Mouse (Mus musculus) left cerebral cortex, adult 8-10 months (tissue): ENCODE measurements around the gene Best1. TPM values are rescaled to one million over a fixed set of nuclear protein-coding genes. Genes with fewer than 3 reads are reported as not detected.
A peak's percentile ranks its signal among the peaks of the same experiment; 100 is the strongest.

Experiments
- DNase-seq, 2 experiments: peaks; one replicate each; pipeline ENCODE4 v3.0.0; 2022; ENCODE audit warnings: low spot score in 2 of 2
- total RNA-seq, 4 experiments: library from RNA; stranded (reverse); gene quantifications; 2 replicates each; pipeline ENCODE4 v1.2.4; 2022

The Best1 gene
- total RNA-seq = 1 to 10 TPM; 1.1 to 2.3 (median 1.2) TPM

DNA sequence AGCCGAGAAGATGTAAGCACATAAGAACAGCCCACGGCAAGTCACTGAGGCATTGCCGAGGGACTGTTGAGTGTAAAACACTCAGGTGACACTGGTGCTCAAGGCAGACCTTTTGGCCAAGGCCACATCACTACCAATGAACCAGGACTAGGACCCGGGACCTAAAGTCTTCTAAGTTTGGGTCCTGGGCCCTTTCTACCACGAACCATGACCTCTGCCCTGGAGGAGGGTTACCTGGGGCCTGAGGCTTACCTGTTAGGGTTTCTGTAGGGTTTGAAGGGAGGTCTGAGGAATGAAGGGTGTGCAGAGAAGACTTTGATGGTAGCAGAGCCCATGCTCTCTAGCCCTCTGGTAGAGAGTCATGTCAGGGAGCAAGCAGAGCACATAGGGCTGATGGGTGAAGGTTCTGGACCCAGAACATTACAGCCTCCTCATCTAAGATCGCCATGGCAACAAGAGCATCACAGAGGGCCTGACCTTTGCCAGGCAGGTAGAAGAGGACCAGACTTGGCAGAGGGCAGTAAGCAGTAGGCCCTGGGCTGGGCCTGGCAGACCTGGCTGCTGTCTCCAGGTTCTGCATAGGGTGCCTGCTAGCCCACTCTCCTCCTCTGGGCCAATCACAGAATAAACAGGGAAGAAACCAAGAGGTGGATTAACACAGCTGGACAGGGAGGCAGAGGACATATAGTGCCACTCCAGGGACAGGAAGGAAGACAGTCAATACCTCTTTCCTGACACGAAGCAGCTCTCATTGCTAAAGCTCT, at the start of gene Best1, which contains the start of gene Rab3il1:
Gene Best1 (minus strand): TSS at position 428 of the 764 bp plus-strand sequence.
Gene Rab3il1 (plus strand): TSS at position 464 of the 764 bp plus-strand sequence.
- no peak for DNase-seq

DNA sequence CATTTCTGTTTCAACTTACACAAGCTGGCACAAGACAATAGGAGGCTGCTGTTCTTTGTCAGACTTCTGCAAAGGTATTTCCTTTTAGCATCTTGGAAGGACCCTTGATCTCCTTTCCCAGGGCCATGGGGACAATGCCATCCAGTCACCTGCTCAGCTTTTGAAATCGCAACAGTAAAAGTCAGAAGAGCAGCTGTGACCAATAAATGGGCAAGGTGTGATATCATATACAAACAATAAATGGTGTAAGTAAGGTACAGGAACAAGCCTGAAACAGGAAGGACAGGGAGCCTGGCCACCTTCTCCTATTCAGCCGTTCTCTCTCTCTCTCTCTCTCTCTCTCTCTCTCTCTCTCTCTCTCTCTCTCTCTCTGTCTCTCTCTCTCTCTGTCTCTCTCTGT, 49.0 kb upstream of the Best1 start:
- DNase-seq = no peak

DNA sequence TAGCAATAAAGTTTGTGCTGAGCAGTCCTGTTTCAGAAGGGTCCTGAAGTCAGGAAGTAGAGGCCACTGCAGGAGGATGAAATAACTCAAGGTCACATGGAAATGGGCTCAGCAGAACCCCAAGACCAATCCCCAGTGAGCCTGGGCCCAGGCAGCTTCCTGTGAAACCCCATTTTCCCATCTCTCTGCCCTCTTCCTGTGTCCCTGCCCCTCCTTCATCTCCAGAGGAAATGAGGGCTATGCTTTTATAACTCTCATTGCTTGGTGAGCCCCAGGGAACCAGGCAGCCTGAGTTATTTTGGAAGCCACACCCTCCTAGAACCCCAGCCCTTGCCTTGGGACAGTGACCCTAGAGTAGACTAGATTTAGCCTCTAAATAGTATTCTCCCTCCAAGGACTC, 48.1 kb upstream of the Best1 start:
- DNase-seq = no peak

DNA sequence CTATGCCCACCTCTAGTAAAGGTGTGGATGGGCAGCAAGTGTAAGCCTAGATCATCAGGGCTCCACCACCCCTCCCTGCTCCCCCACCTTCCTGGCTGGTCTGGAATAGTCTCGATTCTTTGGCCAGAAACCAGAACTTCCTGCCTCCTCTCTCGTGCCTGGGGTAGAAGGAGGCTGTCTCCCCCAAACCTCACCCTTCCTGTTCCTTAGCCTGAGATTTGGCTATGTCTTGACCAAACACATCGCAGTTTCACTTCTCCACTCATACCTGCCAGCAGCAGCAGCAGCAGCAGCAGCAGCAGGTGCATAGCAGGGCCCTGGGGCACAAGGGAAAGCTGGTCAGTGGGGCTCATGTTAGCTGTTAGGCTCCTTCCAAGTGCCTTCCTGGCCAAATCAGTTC, 45.5 kb upstream of the Best1 start:
- no peak for DNase-seq

DNA sequence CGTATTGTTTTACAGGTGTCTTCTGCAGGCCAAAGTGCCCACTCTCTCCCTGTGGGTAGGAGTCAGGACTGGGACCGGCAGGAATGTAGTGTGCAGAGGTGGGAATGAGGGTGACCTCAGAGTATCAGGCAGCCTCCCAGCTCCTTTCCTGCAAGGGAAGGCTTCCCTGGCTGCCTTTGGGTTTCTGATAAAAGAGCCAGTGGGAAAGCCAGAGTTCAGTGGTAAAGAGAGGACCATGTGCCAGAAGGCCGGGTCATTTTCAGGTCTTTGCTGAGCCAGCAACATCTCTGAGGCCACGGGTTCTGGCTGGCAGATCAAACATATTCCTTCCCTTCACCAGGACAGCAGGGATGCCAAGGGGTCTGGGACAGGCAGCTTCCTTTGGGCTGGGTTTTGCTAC, 44.9 kb upstream of the Best1 start:
- DNase-seq = no peak

DNA sequence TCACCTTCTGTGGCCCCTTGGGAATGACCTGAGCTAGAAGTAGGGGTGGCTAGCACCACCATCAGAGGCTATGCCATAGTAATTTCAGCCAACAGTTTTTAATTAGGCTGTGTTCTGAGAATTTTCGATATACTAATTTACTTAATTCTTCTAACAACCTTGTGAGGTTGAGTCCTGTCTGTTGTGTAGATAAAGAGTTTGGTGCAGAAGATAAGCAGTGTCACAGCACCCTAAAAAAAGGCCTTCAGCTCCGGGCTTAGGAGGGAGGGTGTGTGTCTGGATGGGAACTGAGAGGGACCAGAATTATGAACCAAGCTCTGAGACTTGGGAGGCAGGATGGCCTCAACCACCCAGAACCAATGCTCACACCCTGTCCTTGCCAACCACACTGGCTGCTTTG, 44.3 kb upstream of the Best1 start:
- DNase-seq = no peak

DNA sequence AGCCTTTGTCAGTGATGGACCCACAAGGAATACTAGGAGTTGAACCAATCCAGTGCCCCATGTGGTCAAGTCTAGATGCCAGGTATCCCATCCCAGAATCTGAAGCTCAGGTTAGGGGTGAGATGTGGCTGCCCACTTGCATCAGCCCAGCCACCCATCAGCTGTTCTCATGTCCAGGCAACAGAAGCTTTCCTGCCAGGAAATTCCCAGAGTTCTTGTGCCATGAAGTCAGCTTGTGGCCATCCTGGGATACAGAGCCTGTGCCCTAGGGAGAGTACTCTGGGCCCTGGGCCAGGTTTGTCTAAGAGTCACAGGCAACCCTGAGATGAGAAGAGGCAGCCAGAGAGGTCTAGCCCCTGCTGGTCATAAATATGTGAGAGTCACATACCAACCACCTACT, 42.2 kb upstream of the Best1 start:
- DNase-seq = no peak

DNA sequence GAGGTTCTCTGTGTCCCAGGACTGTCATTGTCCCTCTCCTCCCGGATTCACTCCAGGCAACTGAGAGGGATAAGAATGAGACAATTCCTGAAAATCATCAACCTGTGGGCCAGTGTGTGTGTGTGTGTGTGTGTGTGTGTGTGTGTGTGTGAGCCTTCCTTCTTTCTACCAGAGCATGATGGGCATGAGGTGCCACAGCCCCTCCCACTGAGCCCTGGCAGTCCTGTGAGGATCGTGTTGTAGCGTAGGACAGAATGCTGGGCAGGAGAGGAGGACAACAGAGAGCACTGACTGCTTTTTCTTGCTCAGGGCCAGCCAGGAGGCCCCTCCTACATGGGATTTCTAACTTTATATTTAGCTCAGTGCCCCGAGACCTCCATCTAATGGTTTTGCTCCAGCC, 41.4 kb upstream of the Best1 start:
- no peak for DNase-seq

DNA sequence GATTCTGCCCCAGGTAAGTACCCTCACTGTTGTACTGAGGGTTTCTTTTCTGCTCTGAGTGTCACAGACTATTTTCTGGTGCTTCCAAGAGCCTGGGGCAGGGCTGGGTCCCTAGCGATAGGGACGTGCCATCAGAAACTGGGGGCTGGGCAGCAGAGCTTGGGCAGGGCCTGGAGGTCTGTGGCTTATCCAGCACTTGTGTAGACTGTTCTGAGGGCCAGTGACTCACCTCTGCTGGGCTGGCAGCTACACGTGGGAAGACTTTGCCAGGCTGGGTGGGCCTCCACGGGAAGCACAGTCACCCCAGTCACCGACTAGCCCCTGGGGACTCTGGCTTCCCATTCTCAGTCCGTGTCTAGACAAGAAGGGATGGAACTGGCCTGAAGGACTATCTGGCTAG, 40.8 kb upstream of the Best1 start:
- no peak for DNase-seq

DNA sequence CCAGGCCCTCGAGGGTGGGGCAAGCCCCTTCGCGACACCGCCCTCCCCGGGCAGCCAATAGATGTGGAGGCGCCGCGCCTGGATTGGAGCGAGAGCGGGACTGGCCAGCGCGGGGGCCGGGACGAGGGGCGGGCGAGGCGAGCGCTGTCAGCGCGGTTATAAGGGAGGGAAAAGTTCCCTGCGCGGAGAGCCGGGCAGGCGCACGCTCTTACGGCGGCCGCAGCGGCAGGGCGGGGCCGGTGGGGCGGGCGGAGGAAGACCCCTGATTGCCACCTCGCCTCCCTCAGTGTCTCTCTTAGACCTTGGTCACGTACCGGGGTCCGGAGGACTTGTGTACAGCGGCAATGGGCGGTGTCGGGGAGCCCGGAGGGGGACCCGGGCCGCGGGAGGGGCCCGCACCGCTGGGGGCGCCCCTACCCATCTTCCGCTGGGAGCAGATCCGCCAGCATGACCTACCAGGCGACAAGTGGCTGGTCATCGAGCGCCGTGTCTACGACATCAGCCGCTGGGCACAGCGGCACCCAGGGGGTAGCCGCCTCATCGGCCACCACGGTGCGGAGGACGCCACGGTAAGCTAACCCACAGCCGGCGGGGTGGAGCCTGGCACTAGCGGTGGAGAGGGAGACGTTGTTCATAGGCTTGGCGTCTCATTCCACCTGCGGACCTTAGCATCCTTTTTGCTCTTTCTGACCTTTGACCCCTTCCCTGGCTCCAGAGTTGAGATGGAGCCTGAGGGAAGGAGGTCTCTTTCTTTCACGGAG, 40.1 kb upstream of the Best1 start, which contains the start of gene Fads3:
Gene Fads3 (plus strand): TSS at position 182 of the 761 bp plus-strand sequence.
- DNase-seq = peak; percentile 51 to 72

DNA sequence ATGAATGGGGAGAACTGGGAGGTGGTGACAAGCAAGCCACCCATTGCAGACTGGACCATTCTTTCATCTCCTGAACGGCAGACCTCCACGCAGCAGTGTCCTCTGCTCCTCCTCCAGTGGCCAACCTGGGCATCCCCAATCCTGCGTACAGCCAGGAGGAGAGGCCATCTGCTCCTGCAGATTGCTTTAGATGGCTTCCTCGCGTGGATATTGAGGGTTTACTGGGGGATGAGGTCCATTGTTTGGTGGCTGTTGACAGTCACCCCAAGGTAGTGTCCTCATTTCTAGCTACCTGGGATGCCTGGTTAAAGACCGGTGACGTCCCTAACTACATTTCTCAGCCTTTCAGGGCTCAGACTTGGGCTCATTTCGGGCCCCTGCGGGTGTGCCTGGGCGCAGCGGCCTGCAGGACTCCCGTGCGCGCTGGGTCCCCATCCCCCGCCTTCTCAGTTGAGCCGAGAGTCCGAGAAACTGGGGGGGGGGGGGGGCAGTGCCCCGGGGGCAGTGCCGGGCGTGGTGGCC, 39.5 kb upstream of the Best1 start:
- DNase-seq = no peak

DNA sequence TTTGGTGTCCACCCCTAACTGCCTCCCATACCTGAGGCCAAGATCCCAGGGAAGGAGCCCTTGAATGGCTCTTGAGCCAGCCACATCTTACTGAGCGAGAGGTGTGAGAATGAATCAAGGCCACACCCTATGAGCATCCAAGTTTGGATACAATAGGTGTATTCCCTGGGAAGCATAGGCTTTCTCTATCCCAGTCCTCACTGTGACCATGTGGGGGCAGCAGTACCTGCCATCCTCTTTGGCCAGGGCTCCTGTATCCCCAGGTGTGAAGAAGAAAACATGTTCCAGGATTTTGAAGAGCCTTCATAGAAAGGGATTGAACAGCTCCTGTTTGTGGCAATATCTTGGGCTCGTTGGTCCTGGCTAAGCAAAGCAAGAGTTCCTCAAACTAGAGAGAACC, 38.2 kb upstream of the Best1 start:
- no peak for DNase-seq

DNA sequence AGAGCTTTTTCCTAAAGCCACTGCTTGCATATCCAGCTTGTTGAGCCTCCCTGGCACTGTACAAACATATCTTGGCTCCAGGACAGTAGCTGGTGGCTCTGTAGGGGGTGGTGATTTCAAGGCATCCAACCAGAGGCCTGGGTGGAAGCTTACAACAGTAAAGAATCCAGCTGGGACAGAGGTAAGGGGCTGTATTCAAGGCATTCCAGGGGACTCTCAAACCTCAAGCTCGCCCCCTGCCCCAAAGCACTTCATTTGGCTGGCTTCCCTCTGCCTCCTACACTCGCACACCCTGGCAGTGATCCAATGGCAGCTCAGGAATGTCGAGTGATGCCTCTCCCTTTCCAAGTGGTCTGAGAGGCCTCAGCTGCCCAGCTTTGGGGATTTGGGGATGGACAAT, 37.5 kb upstream of the Best1 start:
- DNase-seq = no peak

DNA sequence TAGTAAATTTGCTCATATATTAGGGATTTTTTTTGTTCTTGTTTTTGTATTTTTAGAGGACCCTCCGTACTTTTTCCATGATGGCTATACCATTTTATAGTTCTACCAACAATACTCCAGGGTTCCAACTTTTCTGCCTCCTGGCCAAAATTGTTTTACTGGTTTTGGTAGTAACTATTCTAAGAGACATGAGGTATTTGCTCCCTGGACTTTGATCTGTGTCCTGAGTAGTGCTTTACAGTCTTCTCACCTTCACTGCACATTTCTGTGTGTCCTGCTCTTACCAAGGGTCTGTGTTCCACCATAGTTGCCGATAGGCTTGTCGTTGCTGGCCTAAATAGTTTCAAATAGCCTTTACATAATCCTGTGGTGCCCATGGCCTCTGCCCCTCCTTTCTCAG, 36.9 kb upstream of the Best1 start:
- DNase-seq = no peak

DNA sequence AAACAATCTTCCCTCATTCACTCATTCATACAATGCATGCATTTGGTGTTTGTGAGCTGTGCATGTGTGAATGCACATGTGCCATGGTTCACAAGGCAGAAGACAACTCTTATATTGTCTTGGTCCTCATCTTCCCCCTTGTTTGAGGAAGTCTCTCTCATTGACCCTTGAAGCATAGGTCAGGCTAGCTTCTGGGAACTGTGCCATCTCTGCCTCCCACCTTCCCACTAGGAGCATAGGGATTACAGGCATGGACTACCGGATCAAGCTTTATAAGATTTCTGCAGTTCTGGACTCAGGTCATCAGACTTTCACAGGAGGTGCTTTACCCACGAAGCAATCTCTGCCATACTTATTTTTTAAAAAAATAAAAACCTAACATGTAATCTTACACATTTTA, 36.1 kb upstream of the Best1 start:
- DNase-seq = no peak

DNA sequence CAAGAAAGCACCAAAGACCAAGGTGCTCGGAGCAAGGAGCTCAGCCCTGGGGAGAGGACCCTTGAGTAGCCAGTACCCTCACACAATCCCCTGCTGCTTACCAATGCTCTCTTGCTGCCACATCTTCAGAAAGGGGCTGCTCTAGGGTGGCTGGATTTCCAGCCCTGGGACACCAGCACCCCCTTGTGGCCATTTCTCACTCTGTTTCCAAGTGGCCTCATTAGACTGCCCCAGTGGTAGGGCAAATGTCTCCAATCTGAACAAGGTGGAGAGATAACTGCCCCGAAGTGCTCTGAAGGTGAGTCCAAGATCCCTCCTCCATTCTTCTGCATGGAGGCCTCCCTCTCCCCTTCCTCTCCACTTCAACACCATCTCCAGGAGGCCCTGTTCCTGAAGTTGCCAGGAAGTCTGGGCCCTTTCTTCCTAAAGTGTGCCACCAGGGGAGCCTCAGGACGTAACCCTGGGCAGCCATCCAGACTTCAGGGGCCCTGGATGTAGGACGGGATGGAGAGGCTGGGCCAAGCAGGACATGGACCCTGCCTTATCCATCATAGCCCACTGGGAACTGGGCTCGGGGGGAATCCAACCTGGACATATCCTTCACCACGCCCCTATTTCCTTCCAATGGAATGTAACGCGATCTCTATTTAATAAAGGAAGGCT, 33.5 kb upstream of the Best1 start:
- DNase-seq = peak in 1 of 2 experiments; percentile 75

DNA sequence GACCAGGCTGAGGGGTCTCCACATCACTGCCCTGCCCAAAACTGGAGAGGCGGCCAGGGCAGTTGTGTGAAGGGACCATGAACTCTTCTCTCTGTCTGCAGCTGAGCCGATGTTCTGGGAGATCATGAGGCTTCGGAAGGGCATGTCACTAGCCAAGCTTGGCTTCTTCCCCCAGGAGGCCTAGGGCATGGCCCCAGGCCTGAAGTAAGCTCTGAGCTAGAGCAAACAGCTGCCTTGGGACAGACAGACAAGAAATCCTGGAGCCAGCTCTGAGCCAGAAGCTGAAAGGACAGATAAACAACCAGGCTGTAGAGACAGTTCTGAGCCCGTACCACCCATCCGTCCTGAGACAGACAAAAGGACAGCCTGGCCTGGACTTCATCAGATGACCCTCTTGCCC, 32.9 kb upstream of the Best1 start:
- no peak for DNase-seq

DNA sequence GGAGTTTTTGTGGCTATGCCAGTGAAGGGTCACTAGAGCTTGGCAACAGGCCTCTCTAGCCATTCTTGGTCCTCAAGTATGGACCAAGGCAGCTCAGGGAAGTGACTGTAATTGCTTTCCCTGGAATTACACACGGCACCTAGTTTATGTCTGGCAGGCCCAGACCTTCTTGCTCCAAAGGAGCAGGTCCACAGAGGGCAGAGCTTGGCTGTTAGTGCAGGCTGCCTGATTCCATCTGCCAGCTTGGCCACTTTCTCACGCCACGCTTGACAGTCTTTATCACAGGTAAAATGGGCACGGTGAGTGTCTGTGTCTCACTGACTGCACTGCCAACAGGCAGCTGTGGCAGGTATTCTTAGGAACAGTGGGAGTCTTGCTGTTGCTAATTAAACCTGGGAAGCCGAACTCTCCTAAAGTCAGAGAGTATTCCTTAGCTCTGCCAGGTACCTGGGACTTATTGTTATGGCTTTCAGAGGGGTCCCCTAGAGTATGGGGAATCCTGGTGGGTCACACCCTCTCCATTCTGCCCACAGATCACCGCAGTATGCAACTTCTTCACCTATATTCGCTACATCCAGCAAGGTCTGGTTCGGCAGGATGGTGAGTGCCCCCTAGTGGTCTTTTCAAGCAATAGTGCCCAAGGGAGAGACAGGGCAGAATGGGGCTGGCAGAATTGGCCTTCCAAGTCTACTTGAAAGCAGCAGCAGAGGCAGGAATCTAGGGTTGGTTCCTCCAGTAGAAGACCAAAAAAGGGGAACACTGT, 32.0 kb upstream of the Best1 start:
- peak in 1 of 2 experiments; percentile 45 for DNase-seq

DNA sequence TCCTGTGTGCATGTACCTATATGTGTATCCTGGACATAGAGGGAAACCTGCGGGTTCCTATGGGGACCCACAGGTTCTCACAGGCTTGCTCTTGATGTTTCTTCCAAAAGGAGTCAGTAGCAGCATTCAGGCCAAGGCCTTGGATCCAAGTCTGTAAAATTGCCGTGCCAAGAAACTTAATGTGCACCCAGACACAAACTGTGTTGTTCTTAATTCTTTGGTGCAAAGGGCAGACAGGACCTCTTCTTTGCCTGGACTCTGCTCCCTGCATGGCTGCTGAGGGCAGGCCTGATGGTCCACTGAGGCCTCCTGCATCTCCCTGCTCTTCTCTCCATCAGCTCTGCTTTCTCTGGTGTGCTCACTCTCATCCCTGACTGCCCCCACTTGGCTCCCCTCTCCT, 28.3 kb upstream of the Best1 start:
- DNase-seq = no peak

DNA sequence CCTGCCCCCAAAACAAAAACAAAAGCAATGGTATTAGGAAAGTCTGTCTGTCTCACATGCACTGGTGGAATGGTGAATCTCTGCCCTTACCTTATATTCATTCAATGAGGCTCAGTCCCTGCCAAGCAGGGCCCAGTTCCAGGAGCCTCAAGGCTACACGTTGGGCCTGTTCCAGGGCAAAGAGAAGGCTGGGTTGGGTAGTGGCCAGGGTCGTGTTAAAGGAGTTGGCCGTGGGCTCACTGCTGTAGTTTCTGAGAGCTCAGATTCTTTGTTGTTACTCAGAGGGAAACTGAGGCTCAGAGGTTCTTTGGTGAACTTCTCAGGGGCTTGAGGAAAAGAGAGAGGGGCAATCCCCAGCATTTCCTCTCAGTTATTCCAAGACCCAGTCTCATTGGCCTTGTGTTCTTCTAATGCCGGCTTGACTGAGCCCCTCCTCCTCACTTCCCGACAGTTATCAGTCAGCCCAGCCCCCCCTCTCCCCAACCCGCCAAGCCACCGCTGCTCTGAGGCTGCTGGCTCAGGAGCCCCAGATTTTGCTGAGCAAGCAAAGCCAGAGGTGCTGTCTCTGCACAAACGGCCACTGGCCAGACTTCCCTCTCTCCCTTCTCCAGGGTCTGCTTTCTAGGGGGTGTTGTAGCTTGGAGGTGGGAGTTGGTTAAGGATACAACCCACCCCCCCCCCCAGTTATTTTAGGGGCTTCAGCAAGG, 23.9 kb upstream of the Best1 start:
- peak in 1 of 2 experiments; percentile 40 for DNase-seq
